Mouse (Mus musculus) liver, embryonic 16.5 days (tissue): ENCODE measurements around the gene Tanc1. TPM values are rescaled to one million over a fixed set of nuclear protein-coding genes. Genes with fewer than 3 reads are reported as not detected.

ENCODE experiments used
- ATAC-seq: fragments of 200-750 bp; cut with Nextera tagmentation; 2 replicates; pipeline ENCODE4 v1.8.0; 2017; ENCODE audit warnings: low read depth, mild to moderate bottlenecking, moderate number of reproducible peaks, moderate library complexity
- H3K27ac ChIP-seq: fragments of 300-500 bp; sonication (generic); 2 replicates; pipeline ENCODE4 v1.5.1; 2014; ENCODE audit warnings: mild to moderate bottlenecking, low read length
- H3K27me3 ChIP-seq: fragments of 300-500 bp; sonication (generic); 2 replicates; pipeline ENCODE4 v1.6.1; 2014; ENCODE audit warnings: low read depth, low read length, mixed read lengths; ENCODE audit not compliant: control insufficient read depth, insufficient read depth
- H3K36me3 ChIP-seq: fragments of 300-500 bp; sonication (generic); 2 replicates; pipeline ENCODE4 v1.6.1; 2014; ENCODE audit warnings: mild to moderate bottlenecking; ENCODE audit not compliant: control insufficient read depth, insufficient read depth
- H3K4me1 ChIP-seq: fragments of 300-500 bp; sonication (generic); 2 replicates; pipeline ENCODE4 v1.6.1; 2014; ENCODE audit warnings: low read depth, low read length, mixed read lengths; ENCODE audit not compliant: control insufficient read depth
- H3K4me2 ChIP-seq: fragments of 300-500 bp; sonication (generic); 2 replicates; pipeline ENCODE4 v1.6.1; 2014; ENCODE audit warnings: low read depth, low read length, mixed read lengths
- H3K4me3 ChIP-seq: fragments of 300-500 bp; sonication (generic); 2 replicates; pipeline ENCODE4 v1.5.1; 2014; ENCODE audit warnings: low read depth, mild to moderate bottlenecking, low read length
- H3K9ac ChIP-seq: fragments of 300-500 bp; sonication (generic); 2 replicates; pipeline ENCODE4 v1.6.1; 2014; ENCODE audit warnings: low read depth, low read length
- H3K9me3 ChIP-seq: fragments of 300-500 bp; sonication (generic); replicated peaks from 2 replicates; pipeline ENCODE4 v1.6.1; 2016; ENCODE audit warnings: low read length; ENCODE audit not compliant: control insufficient read depth
- WGBS: fragments of 180-500 bp; shearing (Covaris S2); extraction: QIAGEN DNeasy Blood & Tissue Kit; methylation state at CpG from one replicate; pipeline ENCODE4 v1.1.7; 2014; ENCODE audit not compliant: insufficient replicate concordance; 5-methylcytosine and 5-hydroxymethylcytosine counted together
- polyA plus RNA-seq: library from polyadenylated mRNA; unstranded; fragments of >200 nt; fragmentation: Nextera tagmentation; extraction: Ambion mirVana; gene quantifications from 2 replicates; pipeline ENCODE4 v1.2.1, GENCODE M21; 2015

Tanc1 gene
- polyA plus RNA-seq, 1 experiment from 2014 or later = 3.9 TPM

DNA sequence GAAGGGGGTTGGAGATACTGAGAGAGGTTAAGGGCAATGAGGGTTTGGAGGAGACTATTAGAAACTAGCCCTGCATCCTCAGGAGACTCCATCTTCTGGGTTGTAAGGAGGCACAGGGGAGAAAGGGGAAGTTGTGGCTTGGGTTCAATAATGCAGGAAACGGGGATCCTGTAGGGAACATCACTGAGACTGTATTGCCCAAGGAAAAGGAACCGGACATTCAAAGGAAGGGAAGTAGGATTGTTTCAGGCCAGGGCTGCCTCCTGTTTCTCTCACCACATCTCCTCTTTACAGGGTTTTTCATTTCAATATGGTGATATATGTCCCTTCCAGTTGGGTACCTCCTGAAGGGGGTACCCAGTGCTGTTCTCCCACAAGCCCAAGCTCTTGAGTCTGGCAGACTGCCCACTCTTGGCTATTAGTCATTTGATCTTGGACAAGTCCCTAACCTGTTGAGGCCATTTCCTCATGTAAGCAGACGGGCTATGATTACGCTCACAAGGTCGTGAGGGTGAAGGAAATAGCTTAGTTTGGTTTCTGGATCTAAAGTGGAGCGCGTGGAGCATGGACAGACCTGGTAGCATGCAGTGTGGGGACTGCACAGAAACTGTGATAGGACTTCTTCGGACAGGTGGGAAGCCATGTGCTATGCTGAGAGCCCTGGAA lies 191.0 kb downstream of the Tanc1 start:
- no peak overlapping the region for H3K4me3 ChIP-seq
- H3K4me1 ChIP-seq = no peaks in the 10 kb centered on the region; the same call in 1 of the 2 replicates
- no peaks in the 10 kb centered on the region for H3K27me3 ChIP-seq
- no peak overlapping the region for H3K4me2 ChIP-seq
- WGBS = 52% methylated on average over 8 of the region's 8 CpGs
- no peak for ATAC-seq
- H3K9me3 ChIP-seq = no peaks in the 10 kb centered on the region
- no peak overlapping the region for H3K27ac ChIP-seq
- H3K9ac ChIP-seq = no peak overlapping the region
- H3K36me3 ChIP-seq = no peaks in the 10 kb centered on the region

- Histone ChIP-seq H3K9me3 (no peaks in the 10 kb centered on the region), H3K36me3 (no peaks in the 10 kb centered on the region), H3K27ac (no peak overlapping the region), H3K27me3 (no peaks in the 10 kb centered on the region), H3K9ac (no peak overlapping the region), H3K4me1 (no peaks in the 10 kb centered on the region; the same call in 1 of the 2 replicates), H3K4me3 (no peak overlapping the region), H3K4me2 (no peak overlapping the region)
- ATAC-seq = no peak
- 52% methylated on average over 2 of the region's 2 CpGs for WGBS
These were observed 193.8 kb downstream of the Tanc1 start for GRCm38 (mm10) chr2:59805595-59805994.

DNA sequence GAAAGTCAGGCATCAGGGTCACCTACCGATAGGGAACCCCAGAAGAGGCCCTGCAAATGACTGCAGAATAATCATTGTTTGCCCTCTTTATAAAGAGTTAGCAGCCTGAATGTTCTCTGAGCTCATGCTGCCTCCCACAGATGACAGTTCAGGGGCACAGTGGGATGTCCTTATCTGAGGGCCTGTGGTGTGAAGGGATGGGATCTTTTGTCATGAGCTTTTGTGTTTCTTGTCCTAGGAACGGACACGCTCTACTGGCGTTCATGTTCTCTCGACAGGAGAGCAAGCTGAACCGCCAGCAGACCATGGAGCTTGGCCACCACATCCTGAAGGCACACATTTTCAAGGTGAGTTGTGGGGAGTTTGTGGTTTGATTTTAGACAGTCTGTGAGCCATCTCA lies 194.2 kb downstream of the Tanc1 start:
- Histone ChIP-seq H3K9me3 (no peaks in the 10 kb centered on the region), H3K4me1 (no peaks in the 10 kb centered on the region; the same call in 1 of the 2 replicates), H3K27me3 (no peaks in the 10 kb centered on the region), H3K27ac (no peak overlapping the region), H3K36me3 (no peaks in the 10 kb centered on the region), H3K9ac (no peak overlapping the region), H3K4me3 (no peak overlapping the region), H3K4me2 (no peak overlapping the region)
- no peak for ATAC-seq
- WGBS = 52% methylated on average over 6 of the region's 6 CpGs

DNA sequence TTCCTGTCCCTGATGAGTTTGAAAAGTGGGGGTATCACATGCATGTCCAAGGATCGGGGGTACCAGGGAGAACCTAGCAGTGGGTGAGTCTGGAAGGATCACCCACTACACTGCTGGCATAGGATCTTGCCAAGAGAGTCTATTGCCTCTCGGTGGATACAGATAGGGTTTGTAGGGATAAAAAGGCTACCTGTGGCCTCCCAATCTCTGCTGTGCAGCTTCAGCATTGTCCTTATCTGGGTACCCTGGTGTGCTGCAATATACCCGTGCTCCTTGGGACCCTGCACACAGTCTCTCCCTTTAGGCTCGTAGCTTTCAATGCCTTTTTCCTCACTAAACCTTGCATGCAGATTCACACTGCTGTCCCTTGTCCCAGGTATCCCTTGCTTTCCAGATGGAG lies 196.8 kb downstream of the Tanc1 start:
- Histone ChIP-seq H3K27ac (no peak overlapping the region), H3K27me3 (no peaks in the 10 kb centered on the region), H3K9ac (no peak overlapping the region), H3K4me2 (no peak overlapping the region), H3K4me3 (no peak overlapping the region), H3K9me3 (no peaks in the 10 kb centered on the region), H3K36me3 (no peaks in the 10 kb centered on the region), H3K4me1 (no peaks in the 10 kb centered on the region)
- WGBS = 37% methylated on average over 4 of the region's 4 CpGs
- no peak for ATAC-seq

GRCm38 (mm10) chr2:59810039-59810438 lies 198.2 kb downstream of the Tanc1 start:
- Histone ChIP-seq H3K27ac (no peak overlapping the region), H3K36me3 (no peaks in the 10 kb centered on the region), H3K4me1 (no peaks in the 10 kb centered on the region), H3K9me3 (no peaks in the 10 kb centered on the region), H3K4me3 (no peak overlapping the region), H3K4me2 (no peak overlapping the region), H3K27me3 (no peaks in the 10 kb centered on the region), H3K9ac (no peak overlapping the region)
- ATAC-seq = no peak
- WGBS = 66% methylated on average over 7 of the region's 7 CpGs

GRCm38 (mm10) chr2:59811247-59811646 lies 199.4 kb downstream of the Tanc1 start:
- Histone ChIP-seq H3K9ac (no peak overlapping the region), H3K27ac (no peak overlapping the region), H3K36me3 (no peaks in the 10 kb centered on the region), H3K27me3 (no peaks in the 10 kb centered on the region), H3K9me3 (no peaks in the 10 kb centered on the region), H3K4me3 (no peak overlapping the region), H3K4me2 (no peak overlapping the region), H3K4me1 (no peaks in the 10 kb centered on the region)
- ATAC-seq = no peak
- WGBS = 52% methylated on average over 1 of the region's 1 CpGs

GRCm38 (mm10) chr2:59812641-59813040 lies 200.8 kb downstream of the Tanc1 start:
- Histone ChIP-seq H3K4me2 (no peak overlapping the region), H3K9ac (no peak overlapping the region), H3K27ac (no peak overlapping the region), H3K4me3 (no peak overlapping the region), H3K27me3 (no peaks in the 10 kb centered on the region), H3K4me1 (no peaks in the 10 kb centered on the region), H3K36me3 (no peaks in the 10 kb centered on the region), H3K9me3 (no peaks in the 10 kb centered on the region)
- ATAC-seq = no peak
- 83% methylated on average over 1 of the region's 1 CpGs for WGBS

GRCm38 (mm10) chr2:59813457-59813856 lies 201.6 kb downstream of the Tanc1 start:
- ATAC-seq = no peak
- Histone ChIP-seq H3K9ac (no peak overlapping the region), H3K4me1 (no peaks in the 10 kb centered on the region), H3K4me2 (no peak overlapping the region), H3K4me3 (no peak overlapping the region), H3K36me3 (no peaks in the 10 kb centered on the region), H3K27ac (no peak overlapping the region), H3K27me3 (no peaks in the 10 kb centered on the region), H3K9me3 (no peaks in the 10 kb centered on the region)
- WGBS = 75% methylated on average over 13 of the region's 13 CpGs

GRCm38 (mm10) chr2:59814997-59815396 lies 203.2 kb downstream of the Tanc1 start:
- H3K36me3 ChIP-seq = no peaks in the 10 kb centered on the region
- no peak overlapping the region for H3K27ac ChIP-seq
- no peak overlapping the region for H3K4me3 ChIP-seq
- no peak overlapping the region for H3K9ac ChIP-seq
- H3K4me2 ChIP-seq = no peak overlapping the region
- H3K27me3 ChIP-seq = no peaks in the 10 kb centered on the region
- no peak for ATAC-seq
- no peaks in the 10 kb centered on the region for H3K4me1 ChIP-seq
- WGBS = 63% methylated on average over 8 of the region's 8 CpGs
- no peaks in the 10 kb centered on the region for H3K9me3 ChIP-seq
